Mouse (Mus musculus): ENCODE measurements around the gene Zcchc7. TPM values are rescaled to one million over a fixed set of nuclear protein-coding genes. Genes with fewer than 3 reads are reported as not detected.
A peak's percentile ranks its signal among the peaks of the same experiment; 100 is the strongest.

Gene Zcchc7
- polyA plus RNA-seq, 1 experiment from 2014 or later: 37.9 TPM

- 96% methylated on average over 1 of the region's 1 CpGs for WGBS
- no peaks in the 10 kb centered on the region for H3K4me1 ChIP-seq
- H3K9ac ChIP-seq (replicated peaks): no peak overlapping the region
- no peaks in the 10 kb centered on the region for H3K27me3 ChIP-seq (replicated peaks)
- no peaks in the 10 kb centered on the region for H3K36me3 ChIP-seq
- no peak overlapping the region for H3K4me2 ChIP-seq
- H3K27ac ChIP-seq (replicated peaks): no peak overlapping the region
- H3K4me3 ChIP-seq (replicated peaks): no peak overlapping the region
- no peaks in the 10 kb centered on the region for H3K9me3 ChIP-seq (replicated peaks)
- no peak for ATAC-seq (ENCODE audit: low FRiP score)
Observed at GRCm38 (mm10) chr4:44872048-44872447, 116.4 kb downstream of the Zcchc7 start.

- H3K9me3 ChIP-seq (replicated peaks): no peaks in the 10 kb centered on the region
- H3K36me3 ChIP-seq: no peaks in the 10 kb centered on the region
- H3K4me2 ChIP-seq: no peak overlapping the region
- H3K9ac ChIP-seq (replicated peaks): no peak overlapping the region
- no peak overlapping the region for H3K27ac ChIP-seq (replicated peaks)
- ATAC-seq (ENCODE audit: low FRiP score): no peak
- 28% methylated on average over 7 of the region's 7 CpGs for WGBS
- H3K27me3 ChIP-seq (replicated peaks): no peaks in the 10 kb centered on the region
- no peak overlapping the region for H3K4me3 ChIP-seq (replicated peaks)
- 0 out of 2 replicates have a peak, but pooled peaks cover 2% of the 10 kb centered on the region for H3K4me1 ChIP-seq
Observed at GRCm38 (mm10) chr4:44880065-44880623, 124.5 kb downstream of the Zcchc7 start.

- WGBS: 70% methylated on average over 6 of the region's 6 CpGs
- Histone ChIP-seq H3K9ac (replicated peaks) (no peak overlapping the region), H3K4me3 (replicated peaks) (no peak overlapping the region), H3K9me3 (replicated peaks) (no peaks in the 10 kb centered on the region), H3K4me1 (no peaks in the 10 kb centered on the region), H3K4me2 (no peak overlapping the region), H3K27me3 (replicated peaks) (no peaks in the 10 kb centered on the region), H3K36me3 (no peaks in the 10 kb centered on the region), H3K27ac (replicated peaks) (no peak overlapping the region)
- ATAC-seq (ENCODE audit: low FRiP score): no peak
Observed at GRCm38 (mm10) chr4:44886143-44886542, 130.5 kb downstream of the Zcchc7 start.

GRCm38 (mm10) chr4:44891344-44891743, 135.7 kb downstream of the Zcchc7 start:
- Histone ChIP-seq H3K4me3 (replicated peaks) (no peak overlapping the region), H3K36me3 (no peaks in the 10 kb centered on the region; the same call in 1 of the 2 replicates), H3K9me3 (replicated peaks) (no peaks in the 10 kb centered on the region), H3K9ac (replicated peaks) (no peak overlapping the region), H3K4me2 (no peak overlapping the region), H3K27me3 (replicated peaks) (no peaks in the 10 kb centered on the region), H3K27ac (replicated peaks) (no peak overlapping the region), H3K4me1 (no peaks in the 10 kb centered on the region)
- WGBS: 79% methylated on average over 6 of the region's 6 CpGs
- ATAC-seq (ENCODE audit: low FRiP score): no peak

- Histone ChIP-seq H3K9me3 (replicated peaks) (no peaks in the 10 kb centered on the region), H3K9ac (replicated peaks) (no peak overlapping the region), H3K4me3 (replicated peaks) (no peak overlapping the region), H3K27ac (replicated peaks) (0 out of 2 replicates have a peak overlapping the region, but pooled peaks have one; percentile 13), H3K27me3 (replicated peaks) (no peaks in the 10 kb centered on the region), H3K4me1 (peaks cover 11% of the 10 kb centered on the region), H3K36me3 (no peaks in the 10 kb centered on the region), H3K4me2 (peak overlapping the region; percentile 11; the same call in 1 of the 2 replicates)
- WGBS: 11% methylated on average over 11 of the region's 11 CpGs
- ATAC-seq (ENCODE audit: low FRiP score): no peak
Observed at GRCm38 (mm10) chr4:44905651-44906271, 150.1 kb downstream of the Zcchc7 start.

GRCm38 (mm10) chr4:44906399-44906798, 150.7 kb downstream of the Zcchc7 start:
- WGBS: 66% methylated on average over 4 of the region's 4 CpGs
- H3K4me3 ChIP-seq (replicated peaks): no peak overlapping the region
- peaks cover 11% of the 10 kb centered on the region for H3K4me1 ChIP-seq
- no peaks in the 10 kb centered on the region for H3K27me3 ChIP-seq (replicated peaks)
- H3K4me2 ChIP-seq: no peak overlapping the region
- no peak overlapping the region for H3K9ac ChIP-seq (replicated peaks)
- no peaks in the 10 kb centered on the region for H3K9me3 ChIP-seq (replicated peaks)
- no peak for ATAC-seq (ENCODE audit: low FRiP score)
- no peak overlapping the region for H3K27ac ChIP-seq (replicated peaks)
- H3K36me3 ChIP-seq: no peaks in the 10 kb centered on the region

- no peaks in the 10 kb centered on the region for H3K36me3 ChIP-seq
- H3K27ac ChIP-seq (replicated peaks): no peak overlapping the region
- H3K27me3 ChIP-seq (replicated peaks): no peaks in the 10 kb centered on the region
- H3K9ac ChIP-seq (replicated peaks): no peak overlapping the region
- no peaks in the 10 kb centered on the region for H3K9me3 ChIP-seq (replicated peaks)
- H3K4me2 ChIP-seq: no peak overlapping the region
- H3K4me1 ChIP-seq: peaks cover 11% of the 10 kb centered on the region
- 54% methylated on average over 2 of the region's 2 CpGs for whole genome bisulfite sequencing
- ATAC-seq (ENCODE audit: low FRiP score): no peak
- H3K4me3 ChIP-seq (replicated peaks): no peak overlapping the region
Observed at GRCm38 (mm10) chr4:44910065-44910464, 154.4 kb downstream of the Zcchc7 start.

GRCm38 (mm10) chr4:44910857-44911256, 155.2 kb downstream of the Zcchc7 start:
- H3K4me1 ChIP-seq: peaks cover 3% of the 10 kb centered on the region
- WGBS: 92% methylated on average over 2 of the region's 2 CpGs
- H3K9me3 ChIP-seq (replicated peaks): no peaks in the 10 kb centered on the region
- H3K4me3 ChIP-seq (replicated peaks): no peak overlapping the region
- no peak overlapping the region for H3K27ac ChIP-seq (replicated peaks)
- no peak overlapping the region for H3K4me2 ChIP-seq
- no peaks in the 10 kb centered on the region for H3K36me3 ChIP-seq
- H3K9ac ChIP-seq (replicated peaks): no peak overlapping the region
- H3K27me3 ChIP-seq (replicated peaks): no peaks in the 10 kb centered on the region
- no peak for ATAC-seq (ENCODE audit: low FRiP score)

- no peak for ATAC-seq (ENCODE audit: low FRiP score)
Observed at GRCm38 (mm10) chr4:44917312-44917848, 161.7 kb downstream of the Zcchc7 start.

GRCm38 (mm10) chr4:44917907-44918306, 162.2 kb downstream of the Zcchc7 start:
- Histone ChIP-seq H3K4me1 (peaks cover 5% of the 10 kb centered on the region; the same call in 1 of the 2 replicates), H3K9me3 (replicated peaks) (no peaks in the 10 kb centered on the region), H3K36me3 (0 out of 2 replicates have a peak, but pooled peaks cover 2% of the 10 kb centered on the region), H3K9ac (replicated peaks) (no peak overlapping the region), H3K27me3 (replicated peaks) (no peaks in the 10 kb centered on the region), H3K4me3 (replicated peaks) (no peak overlapping the region), H3K27ac (replicated peaks) (no peak overlapping the region), H3K4me2 (no peak overlapping the region)
- WGBS: 30% methylated on average over 3 of the region's 3 CpGs
- ATAC-seq (ENCODE audit: low FRiP score): no peak

More at GRCm38 (mm10) chr4:44917312-44917848, 161.7 kb downstream of the Zcchc7 start:
- no peaks in the 10 kb centered on the region for H3K27me3 ChIP-seq (replicated peaks)
- WGBS: 53% methylated on average over 5 of the region's 5 CpGs
- 0 out of 2 replicates have a peak overlapping the region, but pooled peaks have one; percentile 23 for H3K27ac ChIP-seq (replicated peaks)
- H3K36me3 ChIP-seq: 0 out of 2 replicates have a peak, but pooled peaks cover 2% of the 10 kb centered on the region
- no peak overlapping the region for H3K9ac ChIP-seq (replicated peaks)
- no peaks in the 10 kb centered on the region for H3K9me3 ChIP-seq (replicated peaks)
- H3K4me1 ChIP-seq: peaks cover 5% of the 10 kb centered on the region; the same call in 1 of the 2 replicates
- H3K4me2 ChIP-seq: no peak overlapping the region
- H3K4me3 ChIP-seq (replicated peaks): no peak overlapping the region

GRCm38 (mm10) chr4:44920831-44921230, 165.2 kb downstream of the Zcchc7 start:
- Histone ChIP-seq H3K36me3 (0 out of 2 replicates have a peak, but pooled peaks cover 2% of the 10 kb centered on the region), H3K27ac (replicated peaks) (no peak overlapping the region), H3K4me1 (peaks cover 5% of the 10 kb centered on the region; the same call in 1 of the 2 replicates), H3K9ac (replicated peaks) (no peak overlapping the region), H3K9me3 (replicated peaks) (no peaks in the 10 kb centered on the region), H3K27me3 (replicated peaks) (no peaks in the 10 kb centered on the region), H3K4me2 (no peak overlapping the region), H3K4me3 (replicated peaks) (no peak overlapping the region)
- no peak for ATAC-seq (ENCODE audit: low FRiP score)
- 42% methylated on average over 5 of the region's 5 CpGs for WGBS
